Mouse (Mus musculus) heart, postnatal 0 days (tissue): ENCODE results near the gene Prim2. TPM values are rescaled to one million over a fixed set of nuclear protein-coding genes. Genes with fewer than 3 reads are reported as not detected.

Experiments
- ATAC-seq: fragments of 200-750 bp; cut with Nextera tagmentation; 2 replicates; pipeline ENCODE4 v1.8.0; 2017; ENCODE audit warnings: low read depth, moderate number of reproducible peaks, moderate library complexity; ENCODE audit not compliant: insufficient read depth
- DNase-seq: peaks from one replicate; pipeline ENCODE4 v3.0.0-alpha.2; 2016; ENCODE audit warnings: low spot score
- H3K27ac ChIP-seq: fragments of 300-500 bp; sonication (generic); 2 replicates; pipeline ENCODE4 v1.5.1; 2014; ENCODE audit warnings: low read depth, mild to moderate bottlenecking
- H3K27me3 ChIP-seq: fragments of 300-500 bp; sonication (generic); 2 replicates; pipeline ENCODE4 v1.6.1; 2014; ENCODE audit warnings: low read length, mixed read lengths; ENCODE audit not compliant: control insufficient read depth, insufficient read depth
- H3K36me3 ChIP-seq: fragments of 300-500 bp; sonication (generic); replicated peaks from 2 replicates; pipeline ENCODE4 v1.6.1; 2014; ENCODE audit warnings: low read length, mixed read lengths; ENCODE audit not compliant: control insufficient read depth, insufficient read depth
- H3K4me1 ChIP-seq: fragments of 300-500 bp; sonication (generic); 2 replicates; pipeline ENCODE4 v1.6.1; 2014; ENCODE audit warnings: antibody characterized with exemption; ENCODE audit not compliant: control insufficient read depth, insufficient read depth
- H3K4me2 ChIP-seq: fragments of 300-500 bp; sonication (generic); 2 replicates; pipeline ENCODE4 v1.6.1; 2014; ENCODE audit warnings: low read depth, mild to moderate bottlenecking, low read length, moderate library complexity
- H3K4me3 ChIP-seq: fragments of 300-500 bp; sonication (generic); 2 replicates; pipeline ENCODE4 v1.5.1; 2014; ENCODE audit warnings: low read depth, low read length
- H3K9ac ChIP-seq: fragments of 300-500 bp; sonication (generic); replicated peaks from 2 replicates; pipeline ENCODE4 v1.6.1; 2014; ENCODE audit warnings: low read depth, low read length, mixed read lengths
- H3K9me3 ChIP-seq: fragments of 300-500 bp; sonication (generic); replicated peaks from 2 replicates; pipeline ENCODE4 v1.6.1; 2016; ENCODE audit warnings: low read length; ENCODE audit not compliant: control insufficient read depth
- CTCF ChIP-seq: IDR thresholded peaks from 2 replicates; pipeline ENCODE4 v1.5.1; 2016; ENCODE audit warnings: antibody characterized with exemption, control low read depth, low read depth
- EP300 ChIP-seq: IDR thresholded peaks from 2 replicates; pipeline ENCODE4 v1.6.1; 2016; ENCODE audit warnings: antibody characterized with exemption, low read depth
- WGBS: fragments of 180-500 bp; shearing (Covaris S2); extraction: QIAGEN DNeasy Blood & Tissue Kit; methylation state at CpG from one replicate; pipeline ENCODE4 v1.1.7; 2014; 5-methylcytosine and 5-hydroxymethylcytosine counted together
- polyA plus RNA-seq: library from polyadenylated mRNA; unstranded; fragments of >200 nt; fragmentation: Nextera tagmentation; extraction: Ambion mirVana; gene quantifications from 2 replicates; pipeline ENCODE4 v1.2.1, GENCODE M21; 2015
- total RNA-seq: library from RNA; depleted of rRNA; stranded (reverse); fragments of >200 nt; gene quantifications from 2 replicates; pipeline ENCODE4 v1.2.3, GENCODE M21; 2014; ENCODE audit warnings: low replicate concordance

The Prim2 gene
- total and polyA plus RNA-seq, 2 experiments from 2014 or later = 4.9 to 13.9 TPM

DNA sequence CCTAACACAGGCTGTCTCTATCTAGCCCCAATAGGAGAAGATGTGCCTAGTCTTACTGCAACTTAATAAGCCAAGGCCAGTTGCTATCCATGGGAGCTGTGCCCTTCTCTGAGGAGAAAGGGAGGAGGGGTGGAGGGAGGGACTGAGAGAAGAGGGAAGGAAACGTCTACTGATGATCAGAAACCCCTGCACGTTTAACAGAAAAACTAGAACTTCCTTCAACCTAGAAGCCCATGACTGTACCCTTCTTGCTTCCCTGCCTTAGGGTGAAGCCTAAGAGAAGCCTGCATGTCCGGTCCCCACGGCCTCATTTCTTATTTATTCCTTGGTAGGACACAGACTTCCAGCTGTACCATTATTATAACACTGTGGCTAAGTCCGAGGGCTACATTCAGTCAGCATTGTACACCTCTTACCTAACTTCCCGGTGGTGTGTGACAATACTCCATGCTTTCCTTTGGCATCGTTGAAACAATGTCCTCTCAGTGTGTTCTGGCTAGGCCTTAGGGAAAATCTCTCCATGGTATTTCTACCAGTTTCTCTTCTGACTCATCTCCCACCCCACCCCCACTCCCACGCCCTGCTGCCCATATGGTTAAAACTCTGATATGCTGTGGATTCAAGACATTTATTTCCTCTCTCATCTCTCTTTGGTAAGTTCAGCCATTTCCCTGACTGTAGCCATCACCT is 139.9 kb downstream of the Prim2 start:
- Histone ChIP-seq H3K4me2 (no peak overlapping the region), H3K27me3 (no peaks in the 10 kb centered on the region), H3K9me3 (no peaks in the 10 kb centered on the region), H3K36me3 (no peaks in the 10 kb centered on the region), H3K27ac (no peak overlapping the region), H3K4me1 (no peaks in the 10 kb centered on the region), H3K4me3 (no peak overlapping the region), H3K9ac (no peak overlapping the region)
- 77% methylated on average over 8 of the region's 8 CpGs for WGBS
- DNase-seq (no peak), ATAC-seq (no peak)
- no peak for TF ChIP-seq CTCF
- no peak for TF ChIP-seq EP300

DNA sequence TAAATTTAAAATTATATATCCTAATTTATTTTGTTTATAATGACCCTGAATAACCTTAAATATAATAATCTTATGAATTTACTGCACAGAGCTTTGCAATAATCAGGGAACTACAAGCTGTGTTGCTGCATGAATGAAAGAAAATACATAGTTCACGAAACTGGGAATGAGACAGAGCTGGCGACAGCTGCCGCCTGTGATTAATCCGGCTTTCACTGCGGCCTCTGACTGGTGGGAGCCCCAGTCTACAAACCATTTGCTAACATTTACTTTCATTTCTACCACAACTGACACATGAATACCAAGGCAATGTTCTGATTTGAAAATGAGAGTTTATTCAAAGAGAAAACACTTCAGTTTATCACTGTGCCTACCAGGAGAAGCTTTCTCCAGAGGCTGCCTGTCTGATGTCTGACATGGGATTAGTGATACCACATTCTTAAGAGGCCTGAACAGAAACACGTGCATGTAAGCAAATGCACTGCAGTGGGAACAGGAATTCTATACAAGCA is 142.2 kb downstream of the Prim2 start:
- no peaks in the 10 kb centered on the region for H3K9me3 ChIP-seq
- peak overlapping the region; percentile 26; the same call in 1 of the 2 replicates for H3K4me2 ChIP-seq
- H3K9ac ChIP-seq = no peak overlapping the region
- H3K27me3 ChIP-seq = no peaks in the 10 kb centered on the region
- peak overlapping the region; percentile 2; the same call in 1 of the 2 replicates for H3K27ac ChIP-seq
- H3K4me1 ChIP-seq = no peaks in the 10 kb centered on the region
- WGBS = 40% methylated on average over 6 of the region's 6 CpGs
- DNase-seq (no peak), ATAC-seq (no peak)
- no peak for TF ChIP-seq CTCF
- no peak for TF ChIP-seq EP300
- no peaks in the 10 kb centered on the region for H3K36me3 ChIP-seq
- H3K4me3 ChIP-seq = no peak overlapping the region

DNA sequence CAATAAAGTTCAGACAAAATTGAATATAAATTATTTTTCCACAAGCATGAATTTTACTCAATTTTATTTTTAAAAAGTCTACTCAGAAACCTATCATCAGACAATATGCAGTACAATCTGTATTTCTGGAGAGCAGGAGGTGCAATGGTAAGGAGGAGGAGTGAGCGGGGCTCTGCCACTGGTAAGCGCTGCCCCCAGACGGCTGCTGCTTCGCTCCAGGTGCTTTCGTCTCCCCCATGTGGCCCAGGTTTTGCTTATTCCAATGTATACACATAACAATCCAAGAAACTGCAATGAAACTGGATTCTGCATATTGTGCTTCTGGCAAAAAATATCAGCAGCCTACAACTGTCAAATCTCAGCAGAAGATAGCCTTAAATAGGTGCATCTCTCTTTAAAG is 146.4 kb downstream of the Prim2 start:
- DNase-seq (no peak), ATAC-seq (no peak)
- H3K9ac ChIP-seq = no peak overlapping the region
- H3K4me3 ChIP-seq = no peak overlapping the region
- H3K9me3 ChIP-seq = no peaks in the 10 kb centered on the region
- H3K36me3 ChIP-seq = no peaks in the 10 kb centered on the region
- H3K27me3 ChIP-seq = no peaks in the 10 kb centered on the region
- WGBS = 84% methylated on average over 5 of the region's 5 CpGs
- H3K4me2 ChIP-seq = no peak overlapping the region
- no peak for TF ChIP-seq CTCF
- TF ChIP-seq EP300 = no peak
- H3K4me1 ChIP-seq = no peaks in the 10 kb centered on the region
- no peak overlapping the region for H3K27ac ChIP-seq

DNA sequence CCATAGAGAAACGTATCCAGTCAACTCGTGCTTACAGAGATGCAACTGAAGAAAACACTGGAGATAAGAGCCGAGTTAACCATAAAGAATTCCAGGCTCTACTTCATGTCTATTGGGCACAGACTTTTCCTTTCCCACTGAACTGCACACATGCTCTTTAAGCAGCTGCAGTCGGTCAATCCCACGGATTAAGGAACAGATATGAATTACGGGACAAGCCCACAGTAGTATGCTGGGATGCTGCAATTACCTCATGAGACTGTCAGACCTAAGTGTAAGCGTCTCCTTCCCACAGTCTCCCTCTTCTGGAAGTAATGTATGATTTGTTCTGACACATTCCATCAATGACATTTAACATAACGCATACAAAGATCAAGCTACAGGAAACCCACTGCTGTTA is 154.5 kb downstream of the Prim2 start:
- no peak overlapping the region for H3K27ac ChIP-seq
- H3K36me3 ChIP-seq = no peaks in the 10 kb centered on the region
- TF ChIP-seq EP300 (no peak), CTCF (0 out of 2 replicates have a peak, but pooled peaks have one; percentile 8)
- no peak for DNase-seq
- no peaks in the 10 kb centered on the region for H3K9me3 ChIP-seq
- no peaks in the 10 kb centered on the region for H3K4me1 ChIP-seq
- no peaks in the 10 kb centered on the region for H3K27me3 ChIP-seq
- H3K4me3 ChIP-seq = no peak overlapping the region
- no peak overlapping the region for H3K4me2 ChIP-seq
- no peak overlapping the region for H3K9ac ChIP-seq
- 64% methylated on average over 8 of the region's 8 CpGs for WGBS
- no peak for ATAC-seq

DNA sequence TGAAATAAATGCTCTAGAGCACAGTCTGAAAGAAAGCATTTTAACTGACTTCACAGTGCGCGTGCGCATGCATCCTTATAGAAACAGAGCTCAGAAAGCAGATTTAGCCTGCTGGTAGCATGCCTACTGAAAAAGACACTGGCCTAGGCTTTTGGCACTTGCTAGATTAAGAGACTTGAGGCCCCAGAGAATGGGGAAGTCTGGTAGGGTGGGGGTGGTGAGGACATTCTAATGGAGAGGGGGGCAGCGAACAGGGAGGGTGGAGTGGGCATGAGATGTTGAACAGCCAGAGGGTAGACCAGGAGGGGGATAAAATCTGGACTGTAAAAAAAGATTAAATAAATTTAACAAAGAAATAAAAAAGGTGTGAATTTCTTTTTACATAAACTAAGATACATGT is 158.3 kb downstream of the Prim2 start:
- H3K4me1 ChIP-seq = no peaks in the 10 kb centered on the region
- no peak overlapping the region for H3K27ac ChIP-seq
- DNase-seq = no peak
- H3K4me3 ChIP-seq = no peak overlapping the region
- H3K27me3 ChIP-seq = no peaks in the 10 kb centered on the region
- H3K9me3 ChIP-seq = no peaks in the 10 kb centered on the region
- TF ChIP-seq EP300 (no peak), CTCF (no peak)
- H3K36me3 ChIP-seq = no peaks in the 10 kb centered on the region
- WGBS = 89% methylated on average over 4 of the region's 4 CpGs
- no peak overlapping the region for H3K9ac ChIP-seq
- ATAC-seq = no peak
- no peak overlapping the region for H3K4me2 ChIP-seq

DNA sequence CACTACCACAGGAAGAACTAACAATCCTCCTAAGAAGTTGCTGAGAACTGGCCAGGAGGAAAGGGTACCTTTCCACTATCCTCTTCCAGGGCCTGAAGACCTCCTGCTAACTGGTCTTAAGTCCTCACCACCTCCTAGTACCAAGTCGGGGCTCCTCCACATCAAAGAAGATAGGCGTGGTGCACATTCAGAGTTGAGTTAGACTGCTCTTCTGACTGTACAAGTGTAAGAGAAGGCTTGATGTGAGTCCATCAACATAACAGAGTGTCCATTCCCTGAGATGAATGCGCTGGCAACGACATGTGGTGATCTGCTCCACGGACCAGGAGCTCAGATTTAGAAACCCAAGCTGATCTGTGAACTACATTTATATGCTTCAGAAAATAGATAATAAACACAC is 165.2 kb downstream of the Prim2 start:
- TF ChIP-seq CTCF (no peak), EP300 (no peak)
- Histone ChIP-seq H3K36me3 (no peaks in the 10 kb centered on the region), H3K27ac (no peak overlapping the region), H3K9me3 (0 out of 2 replicates have a peak, but pooled peaks cover 3% of the 10 kb centered on the region), H3K27me3 (no peaks in the 10 kb centered on the region), H3K9ac (no peak overlapping the region), H3K4me2 (no peak overlapping the region), H3K4me1 (no peaks in the 10 kb centered on the region), H3K4me3 (no peak overlapping the region)
- WGBS = 92% methylated on average over 5 of the region's 5 CpGs
- DNase-seq (no peak), ATAC-seq (no peak)
